Mouse (Mus musculus) limb, embryonic 14.5 days (tissue): ENCODE measurements around the gene Dand5. TPM values are rescaled to one million over a fixed set of nuclear protein-coding genes. Genes with fewer than 3 reads are reported as not detected.

ENCODE experiments used
- ATAC-seq: fragments of 200-750 bp; cut with Nextera tagmentation; 2 replicates; pipeline ENCODE4 v1.8.0; 2017; ENCODE audit warnings: low read depth, moderate number of reproducible peaks, moderate TSS enrichment; ENCODE audit not compliant: low FRiP score
- DNase-seq: peaks from one replicate; pipeline ENCODE4 v3.0.0-alpha.2; 2015; ENCODE audit warnings: low spot score
- H3K27ac ChIP-seq: fragments of 300-500 bp; sonication (generic); replicated peaks from 2 replicates; pipeline ENCODE4 v1.5.1; 2014; ENCODE audit warnings: low read depth, mild to moderate bottlenecking, low read length, moderate library complexity, mixed read lengths
- H3K27me3 ChIP-seq: fragments of 300-500 bp; sonication (generic); 2 replicates; pipeline ENCODE4 v1.6.1; 2014; ENCODE audit warnings: low read length, mixed read lengths; ENCODE audit not compliant: control insufficient read depth, insufficient read depth
- H3K36me3 ChIP-seq: fragments of 300-500 bp; sonication (generic); 2 replicates; pipeline ENCODE4 v1.6.1; 2014; ENCODE audit warnings: mild to moderate bottlenecking, low read length, moderate library complexity, mixed read lengths; ENCODE audit not compliant: control insufficient read depth, insufficient read depth
- H3K4me1 ChIP-seq: fragments of 300-500 bp; sonication (generic); 2 replicates; pipeline ENCODE4 v1.6.1; 2014; ENCODE audit warnings: antibody characterized with exemption, low read length, mixed read lengths; ENCODE audit not compliant: control insufficient read depth, insufficient read depth
- H3K4me2 ChIP-seq: fragments of 300-500 bp; sonication (generic); replicated peaks from 2 replicates; pipeline ENCODE4 v1.6.1; 2014; ENCODE audit warnings: low read depth, mild to moderate bottlenecking, low read length, moderate library complexity; ENCODE audit not compliant: severe bottlenecking
- H3K4me3 ChIP-seq: fragments of 300-500 bp; sonication (generic); replicated peaks from 2 replicates; pipeline ENCODE4 v1.5.1; 2014; ENCODE audit warnings: low read length
- H3K9ac ChIP-seq: fragments of 300-500 bp; sonication (generic); 2 replicates; pipeline ENCODE4 v1.6.1; 2014; ENCODE audit warnings: mild to moderate bottlenecking, low read depth, low read length, moderate library complexity; ENCODE audit not compliant: severe bottlenecking
- H3K9me3 ChIP-seq: fragments of 300-500 bp; sonication (generic); 2 replicates; pipeline ENCODE4 v1.6.1; 2016; ENCODE audit warnings: low read length; ENCODE audit not compliant: control insufficient read depth
- POLR2A ChIP-seq: fragments of 200-500 bp; IDR thresholded peaks from 2 replicates; pipeline ENCODE4 v1.8.0; 2012; ENCODE audit warnings: inconsistent platforms, mild to moderate bottlenecking, moderate library complexity, borderline replicate concordance; ENCODE audit not compliant: insufficient read depth, insufficient read length; ENCODE audit errors: extremely low read depth
- WGBS: fragments of 180-500 bp; shearing (Covaris S2); extraction: QIAGEN DNeasy Blood & Tissue Kit; methylation state at CpG from one replicate; pipeline ENCODE4 v1.1.7; 2014; 5-methylcytosine and 5-hydroxymethylcytosine counted together
- microRNA-seq: library from miRNA; unstranded; fragments of <30 nt; microRNA quantifications from one replicate; pipeline ENCODE4, GENCODE M21; 2016
- polyA plus RNA-seq, 2 experiments: library from polyadenylated mRNA; depleted of rRNA in 1 of 2; stranded (reverse) in 1 of 2; unstranded in 1 of 2; fragments of >200 nt; fragmentation: Nextera tagmentation in 1 of 2; extraction: Ambion mirVana in 1 of 2; gene quantifications; 2 replicates each; pipeline versions ENCODE4 v1.2.1 to v1.2.3; 2012 to 2014

Gene Dand5
- polyA plus RNA-seq, 2 experiments: 5.9 to 6.9 TPM

- 29% methylated on average over 10 of the region's 10 CpGs for WGBS
- ATAC-seq (no peak), DNase-seq (no peak)
- peaks cover 47% of the 10 kb centered on the region for H3K4me1 ChIP-seq
- H3K36me3 ChIP-seq: peaks cover 82% of the 10 kb centered on the region
- no peak overlapping the region for H3K4me3 ChIP-seq
- H3K9me3 ChIP-seq: no peaks in the 10 kb centered on the region
- no peak for TF ChIP-seq POLR2A
- no peaks in the 10 kb centered on the region for H3K27me3 ChIP-seq
- H3K9ac ChIP-seq: no peak overlapping the region
- H3K27ac ChIP-seq: no peak overlapping the region
- no peak overlapping the region for H3K4me2 ChIP-seq
Observed at GRCm38 (mm10) chr8:84765629-84766028, 57.0 kb downstream of the Dand5 start.

Small RNA genes lying within 50 kb of the gene (microRNA-seq; reads per million reads assigned to microRNA genes)
- not detected for gene Mir7069

Other genes starting within 250 kb of the Dand5 start
- gene Ier2, start 160.0 kb downstream of the Dand5 start, polyA plus RNA-seq (2012; rRNA removed): 33.3 and 38.2 TPM in 2 replicates
- gene Ier2, start 160.0 kb downstream of the Dand5 start, polyA plus RNA-seq (2014; fragmentation: Nextera tagmentation; extraction: Ambion mirVana): 66.0 and 70.1 TPM in 2 replicates
- gene Trmt1, start 136.5 kb downstream of the Dand5 start, polyA plus RNA-seq (2012; rRNA removed): 144 and 158 TPM in 2 replicates
- gene Trmt1, start 136.5 kb downstream of the Dand5 start, polyA plus RNA-seq (2014; fragmentation: Nextera tagmentation; extraction: Ambion mirVana): 71.0 and 71.7 TPM in 2 replicates
- gene Nacc1, start 135.0 kb downstream of the Dand5 start, polyA plus RNA-seq (2012; rRNA removed): 68.8 and 86.2 TPM in 2 replicates
- 18.5 and 19.8 TPM in 2 replicates for gene Nacc1, start 135.0 kb downstream of the Dand5 start, polyA plus RNA-seq (2014; fragmentation: Nextera tagmentation; extraction: Ambion mirVana)
- 7.1 and 7.6 TPM in 2 replicates for gene Lyl1, start 121.4 kb downstream of the Dand5 start, polyA plus RNA-seq (2012; rRNA removed)
- gene Lyl1, start 121.4 kb downstream of the Dand5 start, polyA plus RNA-seq (2014; fragmentation: Nextera tagmentation; extraction: Ambion mirVana): 5.6 and 6.2 TPM in 2 replicates
- gene G430095P16Rik, start 99.8 kb downstream of the Dand5 start, polyA plus RNA-seq (2012; rRNA removed): 4.3 and 4.8 TPM in 2 replicates
- 5.7 and 6.0 TPM in 2 replicates for gene G430095P16Rik, start 99.8 kb downstream of the Dand5 start, polyA plus RNA-seq (2014; fragmentation: Nextera tagmentation; extraction: Ambion mirVana)
- gene Nfix, start 22.5 kb downstream of the Dand5 start, polyA plus RNA-seq (2012; rRNA removed): 81.2 and 97.7 TPM in 2 replicates
- 100 and 108 TPM in 2 replicates for gene Nfix, start 22.5 kb downstream of the Dand5 start, polyA plus RNA-seq (2014; fragmentation: Nextera tagmentation; extraction: Ambion mirVana)
- 39.8 and 45.6 TPM in 2 replicates for gene Gadd45gip1, start 8.7 kb upstream of the Dand5 start, polyA plus RNA-seq (2012; rRNA removed)
- 43.2 and 44.9 TPM in 2 replicates for gene Gadd45gip1, start 8.7 kb upstream of the Dand5 start, polyA plus RNA-seq (2014; fragmentation: Nextera tagmentation; extraction: Ambion mirVana)
- 82.0 and 82.4 TPM in 2 replicates for gene Rad23a, start 17.8 kb upstream of the Dand5 start, polyA plus RNA-seq (2012; rRNA removed)
- gene Rad23a, start 17.8 kb upstream of the Dand5 start, polyA plus RNA-seq (2014; fragmentation: Nextera tagmentation; extraction: Ambion mirVana): 104 and 109 TPM in 2 replicates
- gene Calr, start 24.1 kb upstream of the Dand5 start, polyA plus RNA-seq (2012; rRNA removed): 575 and 831 TPM in 2 replicates
- gene Calr, start 24.1 kb upstream of the Dand5 start, polyA plus RNA-seq (2014; fragmentation: Nextera tagmentation; extraction: Ambion mirVana): 802 and 827 TPM in 2 replicates
- gene Farsa, start 34.2 kb upstream of the Dand5 start, polyA plus RNA-seq (2012; rRNA removed): 105 and 123 TPM in 2 replicates
- gene Farsa, start 34.2 kb upstream of the Dand5 start, polyA plus RNA-seq (2014; fragmentation: Nextera tagmentation; extraction: Ambion mirVana): 78.4 and 81.2 TPM in 2 replicates
- gene Syce2, start 49.3 kb upstream of the Dand5 start, polyA plus RNA-seq (2012; rRNA removed): 30.5 and 36.9 TPM in 2 replicates
- gene Syce2, start 49.3 kb upstream of the Dand5 start, polyA plus RNA-seq (2014; fragmentation: Nextera tagmentation; extraction: Ambion mirVana): 75.3 and 78.4 TPM in 2 replicates
- 45.8 and 58.9 TPM in 2 replicates for gene Gcdh, start 71.1 kb upstream of the Dand5 start, polyA plus RNA-seq (2012; rRNA removed)
- 29.8 and 34.5 TPM in 2 replicates for gene Gcdh, start 71.1 kb upstream of the Dand5 start, polyA plus RNA-seq (2014; fragmentation: Nextera tagmentation; extraction: Ambion mirVana)
- 2.5 and 3.0 TPM in 2 replicates for gene Klf1, start 79.1 kb upstream of the Dand5 start, polyA plus RNA-seq (2012; rRNA removed)
- 1.4 and 2.0 TPM in 2 replicates for gene Klf1, start 79.1 kb upstream of the Dand5 start, polyA plus RNA-seq (2014; fragmentation: Nextera tagmentation; extraction: Ambion mirVana)
- 18.5 and 20.5 TPM in 2 replicates for gene Dnase2a, start 85.7 kb upstream of the Dand5 start, polyA plus RNA-seq (2012; rRNA removed)
- 13.8 and 15.4 TPM in 2 replicates for gene Dnase2a, start 85.7 kb upstream of the Dand5 start, polyA plus RNA-seq (2014; fragmentation: Nextera tagmentation; extraction: Ambion mirVana)
- gene Mast1, start 114.5 kb upstream of the Dand5 start, polyA plus RNA-seq (2012; rRNA removed): 0.36 and 0.50 TPM in 2 replicates
- gene Mast1, start 114.5 kb upstream of the Dand5 start, polyA plus RNA-seq (2014; fragmentation: Nextera tagmentation; extraction: Ambion mirVana): 0.15 and 0.32 TPM in 2 replicates
- gene Rtbdn, start 124.2 kb upstream of the Dand5 start, polyA plus RNA-seq (2012; rRNA removed): not detected in 2 replicates
- not detected in 2 replicates for gene Rtbdn, start 124.2 kb upstream of the Dand5 start, polyA plus RNA-seq (2014; fragmentation: Nextera tagmentation; extraction: Ambion mirVana)
- 2.0 TPM in 1 of 2 replicates, not detected in the other for gene Gm49661, start 146.6 kb upstream of the Dand5 start, polyA plus RNA-seq (2012; rRNA removed)
- not detected in 2 replicates for gene Gm49661, start 146.6 kb upstream of the Dand5 start, polyA plus RNA-seq (2014; fragmentation: Nextera tagmentation; extraction: Ambion mirVana)
- gene Prdx2, start 146.8 kb upstream of the Dand5 start, polyA plus RNA-seq (2012; rRNA removed): 387 and 405 TPM in 2 replicates
- gene Prdx2, start 146.8 kb upstream of the Dand5 start, polyA plus RNA-seq (2014; fragmentation: Nextera tagmentation; extraction: Ambion mirVana): 839 and 877 TPM in 2 replicates
- 58.6 and 60.8 TPM in 2 replicates for gene Rnaseh2a, start 146.9 kb upstream of the Dand5 start, polyA plus RNA-seq (2012; rRNA removed)
- 87.6 and 90.8 TPM in 2 replicates for gene Rnaseh2a, start 146.9 kb upstream of the Dand5 start, polyA plus RNA-seq (2014; fragmentation: Nextera tagmentation; extraction: Ambion mirVana)
- 11.3 and 16.4 TPM in 2 replicates for gene Junb, start 155.9 kb upstream of the Dand5 start, polyA plus RNA-seq (2012; rRNA removed)
- 16.9 and 18.0 TPM in 2 replicates for gene Junb, start 155.9 kb upstream of the Dand5 start, polyA plus RNA-seq (2014; fragmentation: Nextera tagmentation; extraction: Ambion mirVana)
- gene Hook2, start 167.8 kb upstream of the Dand5 start, polyA plus RNA-seq (2012; rRNA removed): 15.1 and 17.7 TPM in 2 replicates
- 17.4 and 18.1 TPM in 2 replicates for gene Hook2, start 167.8 kb upstream of the Dand5 start, polyA plus RNA-seq (2014; fragmentation: Nextera tagmentation; extraction: Ambion mirVana)
- 0.08 and 0.15 TPM in 2 replicates for gene Best2, start 191.7 kb upstream of the Dand5 start, polyA plus RNA-seq (2012; rRNA removed)
- gene Best2, start 191.7 kb upstream of the Dand5 start, polyA plus RNA-seq (2014; fragmentation: Nextera tagmentation; extraction: Ambion mirVana): not detected in 2 replicates
- gene Asna1, start 202.5 kb upstream of the Dand5 start, polyA plus RNA-seq (2012; rRNA removed): 173 and 207 TPM in 2 replicates
- 95.0 and 98.0 TPM in 2 replicates for gene Asna1, start 202.5 kb upstream of the Dand5 start, polyA plus RNA-seq (2014; fragmentation: Nextera tagmentation; extraction: Ambion mirVana)
- gene Trir, start 204.0 kb upstream of the Dand5 start, polyA plus RNA-seq (2012; rRNA removed): 163 and 168 TPM in 2 replicates
- gene Trir, start 204.0 kb upstream of the Dand5 start, polyA plus RNA-seq (2014; fragmentation: Nextera tagmentation; extraction: Ambion mirVana): 135 and 156 TPM in 2 replicates
- 89.9 and 112 TPM in 2 replicates for gene Tnpo2, start 214.1 kb upstream of the Dand5 start, polyA plus RNA-seq (2012; rRNA removed)
- 16.9 and 18.0 TPM in 2 replicates for gene Tnpo2, start 214.1 kb upstream of the Dand5 start, polyA plus RNA-seq (2014; fragmentation: Nextera tagmentation; extraction: Ambion mirVana)
- gene Fbxw9, start 237.2 kb upstream of the Dand5 start, polyA plus RNA-seq (2012; rRNA removed): 51.0 and 73.3 TPM in 2 replicates
- gene Fbxw9, start 237.2 kb upstream of the Dand5 start, polyA plus RNA-seq (2014; fragmentation: Nextera tagmentation; extraction: Ambion mirVana): 28.6 and 30.5 TPM in 2 replicates
- 0.99 TPM in 1 of 2 replicates, not detected in the other for gene Gm5741, start 245.2 kb upstream of the Dand5 start, polyA plus RNA-seq (2012; rRNA removed)
- gene Gm5741, start 245.2 kb upstream of the Dand5 start, polyA plus RNA-seq (2014; fragmentation: Nextera tagmentation; extraction: Ambion mirVana): 0.74 and 1.6 TPM in 2 replicates
- gene Dhps, start 248.9 kb upstream of the Dand5 start, polyA plus RNA-seq (2012; rRNA removed): 44.9 and 46.9 TPM in 2 replicates
- gene Dhps, start 248.9 kb upstream of the Dand5 start, polyA plus RNA-seq (2014; fragmentation: Nextera tagmentation; extraction: Ambion mirVana): 46.1 and 47.7 TPM in 2 replicates